Mouse (Mus musculus): ENCODE data around the gene Slit2.

Slit2 gene

GRCm38 (mm10) chr5:47982941-47983701 is at the start of gene Slit2:
Gene Slit2 (plus strand): TSS chr5:47983138.
- peak; percentile 88 for DNase-seq

GRCm38 (mm10) chr5:47938586-47939372 is 44.2 kb upstream of the Slit2 start:
- DNase-seq, result no peak

GRCm38 (mm10) chr5:47956451-47956850 is 26.5 kb upstream of the Slit2 start:
- no peak for DNase-seq

GRCm38 (mm10) chr5:47975795-47976194 is 7.1 kb upstream of the Slit2 start:
- DNase-seq, result no peak

- DNase-seq, result peak; percentile 28
Measured at GRCm38 (mm10) chr5:47979371-47979770, 3.6 kb upstream of the Slit2 start.

GRCm38 (mm10) chr5:47980459-47980858 is 2.5 kb upstream of the Slit2 start:
- no peak for DNase-seq

- DNase-seq, result no peak
Measured at GRCm38 (mm10) chr5:47981951-47982350, 987 bp upstream of the Slit2 start.

GRCm38 (mm10) chr5:47983746-47984583 is 1.0 kb downstream of the Slit2 start:
- peak; percentile 11 for DNase-seq

- peak; percentile 8 for DNase-seq
Measured at GRCm38 (mm10) chr5:47984584-47985197, 1.8 kb downstream of the Slit2 start.

- peak; percentile 30 for DNase-seq
Measured at GRCm38 (mm10) chr5:47985198-47985631, 2.3 kb downstream of the Slit2 start.

GRCm38 (mm10) chr5:47985901-47986670 is 3.1 kb downstream of the Slit2 start:
- DNase-seq, result peak; percentile 22

GRCm38 (mm10) chr5:47990926-47991325 is 8.0 kb downstream of the Slit2 start:
- no peak for DNase-seq

- DNase-seq, result no peak
Measured at GRCm38 (mm10) chr5:48003708-48004415, 20.9 kb downstream of the Slit2 start.

- DNase-seq, result no peak
Measured at GRCm38 (mm10) chr5:48005533-48005932, 22.6 kb downstream of the Slit2 start.

GRCm38 (mm10) chr5:48006059-48006458 is 23.1 kb downstream of the Slit2 start:
- no peak for DNase-seq

- DNase-seq, result no peak
Measured at GRCm38 (mm10) chr5:48023441-48023840, 40.5 kb downstream of the Slit2 start.

GRCm38 (mm10) chr5:48034875-48035274 is 51.9 kb downstream of the Slit2 start:
- no peak for DNase-seq

GRCm38 (mm10) chr5:48038033-48038432 is 55.1 kb downstream of the Slit2 start:
- peak; percentile 54 for DNase-seq

- DNase-seq, result no peak
Measured at GRCm38 (mm10) chr5:48048986-48049751, 66.2 kb downstream of the Slit2 start.

- no peak for DNase-seq
Measured at GRCm38 (mm10) chr5:48050637-48051314, 67.8 kb downstream of the Slit2 start.
